Mouse (Mus musculus) CH12.LX (cell line): Measurements from ENCODE around the gene Vsig10. TPM values are rescaled to one million over a fixed set of nuclear protein-coding genes. Genes with fewer than 3 reads are reported as not detected.

Experiments
- DNase-seq: peaks from one replicate; pipeline ENCODE4 v3.0.0-alpha.2; 2013; ENCODE audit errors: extremely low read depth
- H3K27ac ChIP-seq: 2 replicates; pipeline ENCODE4 v1.5.1; 2012; ENCODE audit warnings: low read depth, mild to moderate bottlenecking, control low read depth, moderate library complexity; ENCODE audit not compliant: insufficient read depth
- H3K27me3 ChIP-seq: replicated peaks from 2 replicates; pipeline ENCODE3; 2012; ENCODE audit warnings: inconsistent platforms
- H3K36me3 ChIP-seq, 2 experiments: replicated peaks in 1 of 2; 2 replicates each; pipeline versions ENCODE3 to v1.6.1; 2012; ENCODE audit warnings: inconsistent platforms in 1 of 2, low read length in 1 of 2, mild to moderate bottlenecking in 1 of 2, mixed read lengths in 1 of 2, moderate library complexity in 1 of 2; ENCODE audit not compliant: control insufficient read depth in 1 of 2, insufficient read depth in 1 of 2
- H3K4me1 ChIP-seq, 2 experiments: 2 replicates each; pipeline ENCODE4 v1.6.1; 2012; ENCODE audit warnings: inconsistent platforms in 1 of 2, moderate library complexity in 1 of 2; ENCODE audit not compliant: insufficient read depth in 2 of 2, control insufficient read depth in 1 of 2
- H3K4me2 ChIP-seq: 2 replicates; pipeline ENCODE4 v1.6.1; 2012; ENCODE audit warnings: low read depth, mild to moderate bottlenecking, control low read depth; ENCODE audit not compliant: poor library complexity, insufficient read depth, severe bottlenecking
- H3K4me3 ChIP-seq, 3 experiments: fragments of 150-350 bp in 1 of 3; sonication (generic) in 1 of 3; replicated peaks in 1 of 3; 2 replicates each; pipeline versions ENCODE3 to v1.5.1; 2011 to 2012; ENCODE audit warnings: low read depth in 2 of 3, low read length in 2 of 3, mild to moderate bottlenecking in 2 of 3, moderate library complexity in 2 of 3, control low read depth in 1 of 3, improper control_type of control experiment in 1 of 3, inconsistent platforms in 1 of 3, mixed read lengths in 1 of 3; ENCODE audit not compliant: poor library complexity in 1 of 3
- H3K79me2 ChIP-seq: replicated peaks from 2 replicates; pipeline ENCODE4 v1.6.1; 2012; ENCODE audit warnings: mild to moderate bottlenecking, moderate library complexity; ENCODE audit not compliant: control insufficient read depth, poor library complexity, insufficient read depth, severe bottlenecking; ENCODE audit errors: extremely low read depth
- H3K9ac ChIP-seq: 2 replicates; pipeline ENCODE4 v1.6.1; 2012; ENCODE audit warnings: low read depth, mild to moderate bottlenecking, control low read depth, moderate library complexity; ENCODE audit not compliant: insufficient read depth
- H3K9me3 ChIP-seq: replicated peaks from 2 replicates; pipeline ENCODE3; 2012; ENCODE audit warnings: low read length, inconsistent platforms, mixed read lengths
- CTCF ChIP-seq, 2 experiments: IDR thresholded peaks in 1 of 2; conservative IDR thresholded peaks in 1 of 2; 2 replicates each; pipeline ENCODE4 v1.5.1; 2011 to 2012; ENCODE audit warnings: low read depth in 2 of 2, low read length in 2 of 2, improper control_type of control experiment in 1 of 2, inconsistent platforms in 1 of 2, mild to moderate bottlenecking in 1 of 2, moderate library complexity in 1 of 2
- E2F4 ChIP-seq: IDR thresholded peaks from 2 replicates; pipeline ENCODE4 v1.6.1; 2011; ENCODE audit warnings: low read depth, low read length, improper control_type of control experiment; ENCODE audit not compliant: insufficient replicate concordance
- ETS1 ChIP-seq: conservative IDR thresholded peaks from 2 replicates; pipeline ENCODE4 v1.6.1; 2012; ENCODE audit warnings: low read depth, mild to moderate bottlenecking, inconsistent platforms, low read length, improper control_type of control experiment, moderate library complexity
- GABPA ChIP-seq: IDR thresholded peaks from 2 replicates; pipeline ENCODE4 v1.6.1; 2012; ENCODE audit warnings: low read depth, low read length, improper control_type of control experiment, inconsistent platforms; ENCODE audit not compliant: insufficient replicate concordance
- HCFC1 ChIP-seq: IDR thresholded peaks from 2 replicates; pipeline ENCODE4 v1.6.1; 2012; ENCODE audit warnings: low read depth, mild to moderate bottlenecking, inconsistent platforms, low read length, improper control_type of control experiment
- IRF4 ChIP-seq: IDR thresholded peaks from 2 replicates; pipeline ENCODE4 v1.6.1; 2014; ENCODE audit warnings: low read depth, mild to moderate bottlenecking, inconsistent platforms, low read length, improper control_type of control experiment
- MAFK ChIP-seq: IDR thresholded peaks from 2 replicates; pipeline ENCODE4 v1.6.1; 2011; ENCODE audit warnings: low read length, improper control_type of control experiment; ENCODE audit not compliant: insufficient replicate concordance
- MAX ChIP-seq: IDR thresholded peaks from 2 replicates; pipeline ENCODE4 v1.6.1; 2011; ENCODE audit warnings: low read length, improper control_type of control experiment
- MEF2A ChIP-seq: IDR thresholded peaks from 2 replicates; pipeline ENCODE4 v1.6.1; 2014; ENCODE audit warnings: low read depth, mild to moderate bottlenecking, inconsistent platforms, low read length, improper control_type of control experiment, borderline replicate concordance
- POLR2AphosphoS2 ChIP-seq: IDR thresholded peaks from 2 replicates; pipeline ENCODE4 v1.6.1; 2011; ENCODE audit warnings: low read depth, low read length, improper control_type of control experiment
- RAD21 ChIP-seq: IDR thresholded peaks from 2 replicates; pipeline ENCODE4 v1.6.1; 2011; ENCODE audit warnings: low read depth, mild to moderate bottlenecking, low read length, improper control_type of control experiment, moderate library complexity
- SMC3 ChIP-seq: IDR thresholded peaks from 2 replicates; pipeline ENCODE4 v1.6.1; 2011; ENCODE audit warnings: low read depth, low read length, improper control_type of control experiment
- dilution Hi-C: fragments of 300-500 bp; cut with MboI; formaldehyde crosslinking; loops from 2 replicates; pipeline ENCODE4 v1.14.3; 2020; ENCODE audit warnings: low sequenced_read_pairs; ENCODE audit not compliant: extremely low pct_unique_long_range_greater_than_20kb, extremely low pct_ligation_motif_present
- in situ Hi-C: fragments of 300-500 bp; cut with MboI; formaldehyde crosslinking; loops from 3 replicates; pipeline ENCODE4 v1.14.3; 2019; ENCODE audit warnings: low sequenced_read_pairs, low pct_ligation_motif_present, low pct_unique_long_range_greater_than_20kb, mixed read lengths
- polyA plus RNA-seq: library from polyadenylated mRNA; unstranded; fragments of >175 nt; gene quantifications from 2 replicates; pipeline ENCODE4 v1.2.1, GENCODE M21; 2012; ENCODE audit warnings: low read depth; ENCODE audit not compliant: insufficient read length
- total RNA-seq, 2 experiments: library from RNA; depleted of rRNA; stranded (reverse); fragments of 300-350 nt in 1 of 2; fragments of >200 nt in 1 of 2; gene quantifications; 2 replicates each; pipeline ENCODE4 v1.2.3; 2012 to 2014

Vsig10 gene
- total and polyA plus RNA-seq, 3 experiments, result 2.1 to 4.7 (median 3.9) TPM

GRCm38 (mm10) chr5:117279669-117280050, 39.2 kb upstream of the Vsig10 start:
- in situ Hi-C loops, result loop anchor here (10.0 kb wide), 1 partner anchor 165 kb away; the partner anchor contains the start of gene Suds3
- no peak for TF ChIP-seq MEF2A
- TF ChIP-seq POLR2AphosphoS2, result no peak
- no peak for TF ChIP-seq GABPA
- TF ChIP-seq MAFK, result no peak
- TF ChIP-seq MAX, result no peak
- TF ChIP-seq SMC3, result no peak
- TF ChIP-seq IRF4, result no peak
- TF ChIP-seq E2F4, result no peak
- TF ChIP-seq, all 38 proteins: peak for 0

GRCm38 (mm10) chr5:117281536-117281935, 37.3 kb upstream of the Vsig10 start:
- no peak overlapping the region for H3K4me2 ChIP-seq
- DNase-seq, result peak; percentile 23
- H3K9ac ChIP-seq, result no peak overlapping the region
- in situ Hi-C loops, result loop anchor here (10.0 kb wide), 1 partner anchor 167 kb away; the partner anchor contains the start of gene Suds3
- H3K79me2 ChIP-seq, result peaks cover 15% of the 10 kb centered on the region
- peak in 1 of 2 experiments; percentile 48; a peak in 2 of 4 replicates for TF ChIP-seq CTCF (conservative IDR thresholded peaks at IDR 0.05 in 1 of 2, IDR thresholded peaks at IDR 0.05 in 1 of 2; ENCODE audit: low read depth in 2 of 2, low read length in 2 of 2)
- TF ChIP-seq HCFC1, result no peak
- H3K27ac ChIP-seq, result no peak overlapping the region
- no peak overlapping the region for H3K4me3 ChIP-seq
- H3K9me3 ChIP-seq, result no peaks in the 10 kb centered on the region
- H3K27me3 ChIP-seq, result no peaks in the 10 kb centered on the region
- H3K4me1 ChIP-seq, result peaks cover 5 to 13% of the 10 kb centered on the region in 2 experiments
- dilution Hi-C loops, result no loop called here
- peaks cover 39 to 76% of the 10 kb centered on the region in 2 experiments for H3K36me3 ChIP-seq

More at GRCm38 (mm10) chr5:117279669-117280050, 39.2 kb upstream of the Vsig10 start:
- dilution Hi-C loops, result no loop called here
- H3K4me2 ChIP-seq, result no peak overlapping the region
- no peak overlapping the region for H3K27ac ChIP-seq
- no peak for DNase-seq
- no peaks in the 10 kb centered on the region; the same call in 1 of the 2 replicates for H3K79me2 ChIP-seq
- H3K36me3 ChIP-seq, result peaks cover 32 to 75% of the 10 kb centered on the region in 2 experiments
- H3K4me1 ChIP-seq, result no peaks in the 10 kb centered on the region; a peak in 1 of 4 replicates
- H3K4me3 ChIP-seq, result no peak overlapping the region
- no peaks in the 10 kb centered on the region for H3K27me3 ChIP-seq
- H3K9ac ChIP-seq, result no peak overlapping the region
- H3K9me3 ChIP-seq, result no peaks in the 10 kb centered on the region

GRCm38 (mm10) chr5:117282360-117282759, 36.5 kb upstream of the Vsig10 start:
- DNase-seq, result no peak
- no peak overlapping the region for H3K9ac ChIP-seq
- TF ChIP-seq CTCF (conservative IDR thresholded peaks at IDR 0.05 in 1 of 2, IDR thresholded peaks at IDR 0.05 in 1 of 2; ENCODE audit: low read depth in 2 of 2, low read length in 2 of 2) (peak in 1 of 2 experiments; percentile 34; a peak in 2 of 4 replicates), RAD21 (peak; percentile 21), SMC3 (peak; percentile 18; the same call in 1 of the 2 replicates), ETS1 (no peak)
- TF ChIP-seq, all 38 proteins: peak for 3
- Histone ChIP-seq H3K4me1 (peaks cover 5 to 13% of the 10 kb centered on the region in 2 experiments), H3K79me2 (peaks cover 22% of the 10 kb centered on the region), H3K4me3 (no peak overlapping the region), H3K27me3 (no peaks in the 10 kb centered on the region), H3K36me3 (peaks cover 39 to 72% of the 10 kb centered on the region in 2 experiments), H3K4me2 (no peak overlapping the region), H3K27ac (no peak overlapping the region), H3K9me3 (no peaks in the 10 kb centered on the region)
- dilution Hi-C loops, result no loop called here
- in situ Hi-C loops, result loop anchor here (10.0 kb wide), 1 partner anchor 168 kb away; the partner anchor contains the start of gene Suds3
